Mouse (Mus musculus): ENCODE measurements at regions not wholly inside any gene's neighbourhood (a gene's known extent, or its start where the extent isn't known, plus 50 kb on each side); places are given as distances from the start of the nearest gene placed in this dataset.

- TF ChIP-seq POLR2A (IDR thresholded peaks at IDR 0.05; ENCODE audit: borderline replicate concordance, insufficient read depth, low read length) (no peak), CTCF (IDR thresholded peaks at IDR 0.05; ENCODE audit: borderline replicate concordance, insufficient read depth, low read depth, low read length) (no peak)
- Histone ChIP-seq H3K4me3 (replicated peaks; ENCODE audit: insufficient read depth, low read depth, low read length) (no peak overlapping the region), H3K27ac (ENCODE audit: insufficient read depth, low read length) (no peak overlapping the region), H3K4me1 (ENCODE audit: control insufficient read depth, insufficient read depth, low read length) (no peaks in the 10 kb centered on the region), H3K27me3 (ENCODE audit: control insufficient read depth, insufficient read depth, low read length) (no peaks in the 10 kb centered on the region)
- 75% methylated on average over 3 of the region's 3 CpGs for WGBS
- no peak for DNase-seq
Measured at GRCm38 (mm10) chr3:52800673-52801072, 216.4 kb downstream of the Cog6 start.

DNA sequence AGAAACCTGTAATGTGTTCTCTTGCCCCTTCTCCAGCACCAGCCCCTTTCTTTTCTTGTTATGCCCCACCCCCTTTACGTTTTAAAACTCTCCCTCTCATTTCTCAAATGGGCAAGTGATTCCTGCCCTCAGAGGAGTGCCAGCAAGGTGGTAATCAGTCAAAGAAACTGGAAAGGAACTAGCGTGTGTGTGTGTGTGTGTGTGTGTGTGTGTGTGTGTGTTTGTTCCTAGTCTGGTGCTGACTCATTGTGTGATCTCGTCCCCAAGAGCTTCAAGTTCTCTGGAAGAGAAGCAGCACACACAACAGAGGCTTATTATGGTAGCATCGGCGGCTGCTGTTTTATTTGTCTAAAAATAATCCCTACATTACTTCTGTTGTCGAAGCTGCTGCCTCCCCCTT is 219.2 kb downstream of the Cog6 start:
- WGBS, result 56% methylated on average over 6 of the region's 6 CpGs
- TF ChIP-seq CTCF (IDR thresholded peaks at IDR 0.05; ENCODE audit: borderline replicate concordance, insufficient read depth, low read depth, low read length) (no peak), POLR2A (IDR thresholded peaks at IDR 0.05; ENCODE audit: borderline replicate concordance, insufficient read depth, low read length) (no peak)

GRCm38 (mm10) chr3:52797164-52797563 is 219.9 kb downstream of the Cog6 start:
- no peak overlapping the region for H3K4me3 ChIP-seq (replicated peaks; ENCODE audit: insufficient read depth, low read depth, low read length)
- H3K27ac ChIP-seq (ENCODE audit: insufficient read depth, low read length), result no peak overlapping the region
- H3K27me3 ChIP-seq (ENCODE audit: control insufficient read depth, insufficient read depth, low read length), result no peaks in the 10 kb centered on the region
- TF ChIP-seq POLR2A (IDR thresholded peaks at IDR 0.05; ENCODE audit: borderline replicate concordance, insufficient read depth, low read length), result no peak
- TF ChIP-seq CTCF (IDR thresholded peaks at IDR 0.05; ENCODE audit: borderline replicate concordance, insufficient read depth, low read depth, low read length), result no peak
- no peaks in the 10 kb centered on the region for H3K4me1 ChIP-seq (ENCODE audit: control insufficient read depth, insufficient read depth, low read length)
- WGBS, result 88% methylated on average over 4 of the region's 4 CpGs
- no peak for DNase-seq

More for the DNA sequence above, 219.2 kb downstream of the Cog6 start:
- Histone ChIP-seq H3K4me3 (replicated peaks; ENCODE audit: insufficient read depth, low read depth, low read length) (no peak overlapping the region), H3K27ac (ENCODE audit: insufficient read depth, low read length) (no peak overlapping the region), H3K27me3 (ENCODE audit: control insufficient read depth, insufficient read depth, low read length) (no peaks in the 10 kb centered on the region), H3K4me1 (ENCODE audit: control insufficient read depth, insufficient read depth, low read length) (no peaks in the 10 kb centered on the region)
- DNase-seq, result no peak

DNA sequence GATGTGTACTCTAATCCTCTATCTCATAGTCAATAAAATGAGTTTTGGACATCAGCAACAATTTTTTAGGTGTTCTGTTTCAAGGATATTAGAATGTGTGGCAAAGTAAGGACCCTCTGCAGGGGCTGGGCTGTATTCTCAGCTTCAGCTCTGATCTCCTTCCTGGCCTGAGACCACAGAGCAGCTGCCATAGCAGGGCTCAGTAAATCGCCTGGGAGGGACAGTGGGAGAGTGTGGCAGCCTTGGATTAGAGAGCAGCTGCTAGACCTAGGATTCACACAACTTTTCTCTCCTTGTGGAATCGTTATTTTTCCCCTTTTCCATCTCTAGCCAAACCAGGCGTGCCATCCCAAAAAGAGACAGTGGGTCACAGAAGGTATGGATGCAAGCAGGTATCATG is 222.8 kb downstream of the Cog6 start:
- Histone ChIP-seq H3K27me3 (ENCODE audit: control insufficient read depth, insufficient read depth, low read length) (no peaks in the 10 kb centered on the region), H3K4me1 (ENCODE audit: control insufficient read depth, insufficient read depth, low read length) (no peaks in the 10 kb centered on the region), H3K27ac (ENCODE audit: insufficient read depth, low read length) (no peak overlapping the region), H3K4me3 (replicated peaks; ENCODE audit: insufficient read depth, low read depth, low read length) (no peak overlapping the region)
- WGBS, result 49% methylated on average over 3 of the region's 3 CpGs
- DNase-seq, result no peak
- TF ChIP-seq CTCF (IDR thresholded peaks at IDR 0.05; ENCODE audit: borderline replicate concordance, insufficient read depth, low read depth, low read length) (no peak), POLR2A (IDR thresholded peaks at IDR 0.05; ENCODE audit: borderline replicate concordance, insufficient read depth, low read length) (no peak)

DNA sequence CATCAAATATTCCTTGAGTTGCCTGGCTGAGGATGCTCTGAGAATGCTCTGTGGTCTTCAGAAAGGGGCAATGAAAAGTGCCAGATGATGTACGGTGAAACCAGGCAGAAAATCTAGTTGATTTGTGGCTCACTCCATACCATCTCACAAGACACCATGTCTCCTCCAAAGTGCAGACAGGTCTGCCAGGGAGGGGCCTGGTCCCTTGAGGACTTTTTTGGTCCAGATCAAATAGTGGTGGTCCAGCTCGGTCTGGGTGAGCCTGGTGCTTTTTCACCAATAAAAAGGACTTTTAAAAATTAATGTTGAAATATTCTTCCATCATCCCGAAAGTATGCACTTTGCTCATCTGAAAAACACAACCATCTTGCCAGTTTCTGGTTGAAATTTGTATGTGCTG is 224.2 kb downstream of the Cog6 start:
- DNase-seq, result no peak
- H3K4me1 ChIP-seq (ENCODE audit: control insufficient read depth, insufficient read depth, low read length), result no peaks in the 10 kb centered on the region
- 69% methylated on average over 3 of the region's 3 CpGs for WGBS
- H3K27me3 ChIP-seq (ENCODE audit: control insufficient read depth, insufficient read depth, low read length), result no peaks in the 10 kb centered on the region
- H3K4me3 ChIP-seq (replicated peaks; ENCODE audit: insufficient read depth, low read depth, low read length), result no peak overlapping the region
- TF ChIP-seq POLR2A (IDR thresholded peaks at IDR 0.05; ENCODE audit: borderline replicate concordance, insufficient read depth, low read length) (no peak), CTCF (IDR thresholded peaks at IDR 0.05; ENCODE audit: borderline replicate concordance, insufficient read depth, low read depth, low read length) (no peak)
- H3K27ac ChIP-seq (ENCODE audit: insufficient read depth, low read length), result no peak overlapping the region

- Histone ChIP-seq H3K4me3 (replicated peaks; ENCODE audit: insufficient read depth, low read depth, low read length) (no peak overlapping the region), H3K27ac (ENCODE audit: insufficient read depth, low read length) (no peak overlapping the region), H3K4me1 (ENCODE audit: control insufficient read depth, insufficient read depth, low read length) (no peaks in the 10 kb centered on the region), H3K27me3 (ENCODE audit: control insufficient read depth, insufficient read depth, low read length) (no peaks in the 10 kb centered on the region)
- WGBS, result 11% methylated on average over 5 of the region's 5 CpGs
- no peak for TF ChIP-seq POLR2A (IDR thresholded peaks at IDR 0.05; ENCODE audit: borderline replicate concordance, insufficient read depth, low read length)
- TF ChIP-seq CTCF (IDR thresholded peaks at IDR 0.05; ENCODE audit: borderline replicate concordance, insufficient read depth, low read depth, low read length), result no peak
- peak in 1 of 2 experiments; percentile 9 for DNase-seq
Measured at GRCm38 (mm10) chr3:52792121-52792520, 224.9 kb downstream of the Cog6 start.

DNA sequence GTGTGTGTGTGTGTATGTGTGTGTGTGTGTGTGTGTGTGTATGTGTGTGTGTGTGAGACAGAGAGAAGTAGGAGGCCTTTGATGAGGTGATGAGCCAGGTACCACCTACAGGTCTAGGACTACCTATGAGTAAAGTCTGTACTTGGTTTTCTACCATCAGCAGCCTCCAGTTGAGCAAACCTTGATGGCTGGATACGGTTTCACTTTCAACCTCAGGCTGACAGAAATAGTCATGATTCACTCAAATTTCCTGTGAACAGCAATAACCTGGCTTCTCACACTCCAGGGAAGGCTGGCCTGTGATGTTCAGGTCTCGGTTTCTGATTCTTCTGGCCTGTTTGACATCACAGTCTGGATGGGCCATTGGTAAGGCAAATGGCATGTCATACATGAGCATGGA is 226.1 kb downstream of the Cog6 start:
- no peaks in the 10 kb centered on the region for H3K27me3 ChIP-seq (ENCODE audit: control insufficient read depth, insufficient read depth, low read length)
- H3K4me3 ChIP-seq (replicated peaks; ENCODE audit: insufficient read depth, low read depth, low read length), result no peak overlapping the region
- 100% methylated on average over 2 of the region's 2 CpGs for WGBS
- H3K27ac ChIP-seq (ENCODE audit: insufficient read depth, low read length), result no peak overlapping the region
- no peak for TF ChIP-seq CTCF (IDR thresholded peaks at IDR 0.05; ENCODE audit: borderline replicate concordance, insufficient read depth, low read depth, low read length)
- TF ChIP-seq POLR2A (IDR thresholded peaks at IDR 0.05; ENCODE audit: borderline replicate concordance, insufficient read depth, low read length), result no peak
- DNase-seq, result no peak
- no peaks in the 10 kb centered on the region for H3K4me1 ChIP-seq (ENCODE audit: control insufficient read depth, insufficient read depth, low read length)

GRCm38 (mm10) chr3:52787964-52788760 is 228.9 kb downstream of the Cog6 start:
- Histone ChIP-seq H3K4me1 (ENCODE audit: control insufficient read depth, insufficient read depth, low read length) (no peaks in the 10 kb centered on the region), H3K4me3 (replicated peaks; ENCODE audit: insufficient read depth, low read depth, low read length) (no peak overlapping the region), H3K27ac (ENCODE audit: insufficient read depth, low read length) (no peak overlapping the region), H3K27me3 (ENCODE audit: control insufficient read depth, insufficient read depth, low read length) (no peaks in the 10 kb centered on the region)
- 80% methylated on average over 10 of the region's 10 CpGs for WGBS
- TF ChIP-seq POLR2A (IDR thresholded peaks at IDR 0.05; ENCODE audit: borderline replicate concordance, insufficient read depth, low read length) (no peak), CTCF (IDR thresholded peaks at IDR 0.05; ENCODE audit: borderline replicate concordance, insufficient read depth, low read depth, low read length) (no peak)
- no peak for DNase-seq

Data from cerebellum, adult 2 months (tissue).